Mouse (Mus musculus) limb, embryonic 10.5 days (tissue): ENCODE measurements at regions not wholly inside any gene's neighbourhood (a gene's known extent, or its start where the extent isn't known, plus 50 kb on each side); places are given as distances from the start of the nearest gene placed in this dataset.
"Not testable (repeated sequence)": the region's sequence is repeated elsewhere in the genome, so short reads cannot be mapped to it uniquely, and the experiment has no call there.

Source experiments
- DNase-seq: peaks from one replicate; pipeline ENCODE4 v3.0.0-alpha.2; 2017; ENCODE audit warnings: low spot score
- H3K27ac ChIP-seq: fragments of 300-500 bp; sonication (generic); 2 replicates; pipeline ENCODE4 v1.5.1; 2016; ENCODE audit warnings: mild to moderate bottlenecking
- H3K27me3 ChIP-seq: fragments of 300-500 bp; sonication (generic); 2 replicates; pipeline ENCODE4 v1.6.1; 2016; ENCODE audit warnings: low read depth, mild to moderate bottlenecking; ENCODE audit not compliant: poor library complexity, severe bottlenecking
- H3K36me3 ChIP-seq: fragments of 300-500 bp; sonication (generic); 2 replicates; pipeline ENCODE4 v1.6.1; 2016; ENCODE audit warnings: mild to moderate bottlenecking, moderate library complexity
- H3K4me1 ChIP-seq: fragments of 300-500 bp; sonication (generic); 2 replicates; pipeline ENCODE4 v1.6.1; 2016
- H3K4me3 ChIP-seq: fragments of 300-500 bp; sonication (generic); 2 replicates; pipeline ENCODE4 v1.5.1; 2016; ENCODE audit warnings: mild to moderate bottlenecking, moderate library complexity
- H3K9me3 ChIP-seq: fragments of 300-500 bp; sonication (generic); replicated peaks from 2 replicates; pipeline ENCODE4 v1.6.1; 2016; ENCODE audit warnings: mild to moderate bottlenecking
- WGBS: fragments of 180-500 bp; shearing (Covaris S2); methylation state at CpG from one replicate; pipeline ENCODE4 v1.1.7; 2016; 5-methylcytosine and 5-hydroxymethylcytosine counted together

DNA sequence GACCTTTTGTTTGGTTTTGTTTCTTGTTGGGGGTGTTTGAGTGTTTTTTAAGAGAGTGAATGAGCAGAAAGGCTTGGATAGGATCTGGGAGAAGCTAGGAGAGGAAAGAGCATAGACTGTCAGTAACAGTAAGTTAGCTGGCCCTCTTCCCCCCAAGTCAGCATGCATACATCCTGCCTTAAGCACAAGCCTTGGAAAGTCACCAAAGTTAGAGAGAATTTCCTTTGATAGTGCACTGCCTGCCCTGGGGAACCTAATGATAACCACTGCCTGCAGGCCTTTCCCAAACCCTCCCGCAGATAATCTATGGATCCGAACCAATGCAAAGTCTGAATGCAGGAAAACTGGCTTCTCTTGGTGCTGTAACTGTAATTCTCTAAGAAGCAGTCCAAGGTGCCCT, 133.6 kb upstream of the Supt20 start:
- DNase-seq = no peak
- no peaks in the 10 kb centered on the region for H3K36me3 ChIP-seq

DNA sequence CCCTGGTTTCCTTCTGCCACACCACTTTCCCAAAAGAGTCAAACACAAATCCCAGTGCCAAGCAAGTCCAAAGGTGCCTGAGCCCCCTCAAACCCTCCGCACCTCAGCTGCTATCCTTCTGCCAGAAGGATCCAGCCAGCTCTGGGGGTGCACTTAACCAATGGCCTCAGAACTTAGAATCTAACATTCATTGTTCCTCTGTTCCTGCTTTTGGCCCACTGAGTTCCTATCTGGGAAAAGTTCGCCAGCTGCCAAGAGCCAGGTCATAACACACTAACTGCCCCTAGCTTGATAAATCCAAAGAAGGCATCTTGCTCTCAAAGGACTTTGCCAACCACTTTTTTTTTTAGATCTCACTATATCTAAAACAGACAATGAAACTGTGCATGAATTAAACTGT, 133.1 kb upstream of the Supt20 start:
- H3K9me3 ChIP-seq = no peaks in the 10 kb centered on the region
- whole genome bisulfite sequencing = 91% methylated on average over 2 of the region's 2 CpGs
- H3K27ac ChIP-seq = peak overlapping the region; percentile 70

More for the DNA sequence above, 133.6 kb upstream of the Supt20 start:
- Histone ChIP-seq H3K9me3 (no peaks in the 10 kb centered on the region; the same call in 1 of the 2 replicates), H3K27me3 (no peaks in the 10 kb centered on the region), H3K4me3 (no peak overlapping the region), H3K4me1 (peaks cover 20% of the 10 kb centered on the region), H3K27ac (peak overlapping the region; percentile 70)
- WGBS = 90% methylated on average over 2 of the region's 2 CpGs

GRCm38 (mm10) chr3:54560056-54560922, 132.3 kb upstream of the Supt20 start:
- Histone ChIP-seq H3K4me3 (no peak overlapping the region), H3K4me1 (peaks cover 20% of the 10 kb centered on the region), H3K9me3 (no peaks in the 10 kb centered on the region), H3K36me3 (no peaks in the 10 kb centered on the region), H3K27me3 (no peaks in the 10 kb centered on the region), H3K27ac (peak overlapping the region; percentile 70)
- WGBS = 35% methylated on average over 5 of the region's 5 CpGs
- DNase-seq = no peak

More for the DNA sequence above, 133.1 kb upstream of the Supt20 start:
- Histone ChIP-seq H3K36me3 (no peaks in the 10 kb centered on the region), H3K4me3 (no peak overlapping the region), H3K4me1 (peaks cover 20% of the 10 kb centered on the region), H3K27me3 (no peaks in the 10 kb centered on the region)
- no peak for DNase-seq

DNA sequence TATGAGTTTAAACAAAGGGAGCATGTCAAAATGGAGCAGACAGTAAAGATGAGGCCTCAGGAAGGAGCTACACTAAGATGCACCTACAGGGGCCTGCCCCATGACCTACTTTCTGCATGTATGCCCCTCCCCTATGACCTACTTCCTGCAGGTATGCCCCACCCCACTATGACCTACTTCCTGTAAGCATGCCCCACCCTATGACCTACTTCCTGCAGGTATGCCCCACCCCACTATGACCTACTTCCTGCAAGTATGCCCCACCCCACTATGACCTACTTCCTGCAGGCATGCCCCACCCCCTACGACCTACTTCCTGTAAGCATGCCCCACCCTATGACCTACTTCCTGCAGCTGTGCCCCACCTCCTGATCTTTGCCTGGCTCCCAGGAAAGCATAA, 125.3 kb upstream of the Supt20 start:
- no peaks in the 10 kb centered on the region for H3K36me3 ChIP-seq
- no peaks in the 10 kb centered on the region for H3K27me3 ChIP-seq
- no peak for DNase-seq
- H3K4me1 ChIP-seq = no peaks in the 10 kb centered on the region
- no peak overlapping the region for H3K27ac ChIP-seq
- 100% methylated on average over 1 of the region's 1 CpGs for WGBS
- H3K9me3 ChIP-seq = no peaks in the 10 kb centered on the region; the same call in 1 of the 2 replicates
- H3K4me3 ChIP-seq = no peak overlapping the region

DNA sequence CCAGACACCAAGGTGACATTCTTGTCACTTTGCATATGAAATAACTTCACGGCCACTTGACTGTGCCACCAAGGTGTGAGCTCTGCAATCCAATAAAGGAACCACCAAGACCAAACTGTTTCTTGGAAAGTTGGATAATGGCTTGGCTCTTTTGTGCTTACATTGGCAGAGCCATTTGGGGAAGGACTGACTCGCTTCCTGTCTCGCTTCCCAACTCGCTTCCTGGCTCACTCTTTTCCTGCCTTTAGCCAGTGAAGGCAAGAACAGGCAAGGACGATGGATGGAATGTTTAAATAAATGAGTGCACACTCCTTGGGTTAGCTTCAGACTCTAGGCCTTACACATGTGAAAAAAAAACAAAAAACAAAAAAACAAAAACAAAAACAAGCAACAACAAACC, 124.5 kb upstream of the Supt20 start:
- H3K4me3 ChIP-seq = no peak overlapping the region
- H3K27ac ChIP-seq = no peak overlapping the region
- no peaks in the 10 kb centered on the region; the same call in 1 of the 2 replicates for H3K9me3 ChIP-seq
- H3K27me3 ChIP-seq = no peaks in the 10 kb centered on the region
- 85% methylated on average over 5 of the region's 5 CpGs for WGBS
- H3K4me1 ChIP-seq = no peaks in the 10 kb centered on the region
- no peak for DNase-seq
- no peaks in the 10 kb centered on the region for H3K36me3 ChIP-seq

GRCm38 (mm10) chr3:54570501-54570900, 122.1 kb upstream of the Supt20 start:
- 77% methylated on average over 8 of the region's 8 CpGs for WGBS
- H3K9me3 ChIP-seq = no peaks in the 10 kb centered on the region; the same call in 1 of the 2 replicates
- DNase-seq = no peak

GRCm38 (mm10) chr3:54577851-54578250, 114.8 kb upstream of the Supt20 start:
- DNase-seq = no peak
- Histone ChIP-seq H3K36me3 (no peaks in the 10 kb centered on the region), H3K9me3 (no peaks in the 10 kb centered on the region), H3K27me3 (no peaks in the 10 kb centered on the region), H3K4me3 (no peak overlapping the region), H3K27ac (no peak overlapping the region), H3K4me1 (no peaks in the 10 kb centered on the region)
- 95% methylated on average over 5 of the region's 5 CpGs for whole genome bisulfite sequencing

More at GRCm38 (mm10) chr3:54570501-54570900, 122.1 kb upstream of the Supt20 start:
- Histone ChIP-seq H3K27me3 (no peaks in the 10 kb centered on the region), H3K4me1 (no peaks in the 10 kb centered on the region), H3K4me3 (no peak overlapping the region), H3K36me3 (no peaks in the 10 kb centered on the region), H3K27ac (no peak overlapping the region)

GRCm38 (mm10) chr3:54579425-54579824, 113.2 kb upstream of the Supt20 start:
- H3K9me3 ChIP-seq = no peaks in the 10 kb centered on the region
- no peak overlapping the region for H3K27ac ChIP-seq
- no peaks in the 10 kb centered on the region for H3K4me1 ChIP-seq
- no peak for DNase-seq
- H3K27me3 ChIP-seq = no peaks in the 10 kb centered on the region
- WGBS = 84% methylated on average over 2 of the region's 2 CpGs
- no peaks in the 10 kb centered on the region for H3K36me3 ChIP-seq
- H3K4me3 ChIP-seq = no peak overlapping the region

GRCm38 (mm10) chr3:54580339-54580738, 112.3 kb upstream of the Supt20 start:
- no peak for DNase-seq
- no peak overlapping the region for H3K27ac ChIP-seq
- H3K9me3 ChIP-seq = no peaks in the 10 kb centered on the region
- no peak overlapping the region for H3K4me3 ChIP-seq
- 88% methylated on average over 6 of the region's 6 CpGs for WGBS
- H3K36me3 ChIP-seq = no peaks in the 10 kb centered on the region
- H3K27me3 ChIP-seq = no peaks in the 10 kb centered on the region
- no peaks in the 10 kb centered on the region for H3K4me1 ChIP-seq

DNA sequence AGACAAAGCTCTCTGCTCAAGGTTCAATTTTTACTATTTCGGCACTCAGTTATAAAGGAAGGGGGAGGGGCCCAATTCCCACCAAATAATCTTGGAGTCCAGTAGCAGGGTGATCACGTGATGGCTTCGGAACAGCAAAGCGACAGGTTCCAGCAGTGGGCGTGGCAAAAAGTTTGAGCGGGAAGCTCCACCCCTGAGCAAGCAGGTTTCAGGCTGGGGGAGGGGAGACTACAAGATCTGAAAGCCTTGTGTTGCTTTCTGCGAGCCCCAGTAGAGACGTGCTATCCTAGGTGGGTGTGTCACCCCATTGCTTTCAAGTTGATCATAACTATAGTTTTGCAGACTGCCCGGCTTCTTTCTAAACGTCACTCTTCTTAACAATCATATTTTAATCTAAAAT, 106.8 kb upstream of the Supt20 start:
- not testable (repeated sequence) for H3K27ac ChIP-seq, H3K27me3 ChIP-seq, H3K4me3 ChIP-seq, H3K9me3 ChIP-seq, DNase-seq, H3K36me3 ChIP-seq
- peaks cover 20% of the 10 kb centered on the region for H3K4me1 ChIP-seq
- WGBS = 90% methylated on average over 10 of the region's 10 CpGs

GRCm38 (mm10) chr3:54587127-54587995, 105.2 kb upstream of the Supt20 start:
- peak overlapping the region; percentile 21; the same call in 1 of the 2 replicates for H3K4me3 ChIP-seq
- no peaks in the 10 kb centered on the region for H3K9me3 ChIP-seq
- H3K36me3 ChIP-seq = no peaks in the 10 kb centered on the region
- H3K27me3 ChIP-seq = no peaks in the 10 kb centered on the region
- peak; percentile 58 for DNase-seq
- WGBS = 44% methylated on average over 21 of the region's 21 CpGs
- peak overlapping the region; percentile 50; the same call in 1 of the 2 replicates for H3K27ac ChIP-seq
- peaks cover 20% of the 10 kb centered on the region for H3K4me1 ChIP-seq

DNA sequence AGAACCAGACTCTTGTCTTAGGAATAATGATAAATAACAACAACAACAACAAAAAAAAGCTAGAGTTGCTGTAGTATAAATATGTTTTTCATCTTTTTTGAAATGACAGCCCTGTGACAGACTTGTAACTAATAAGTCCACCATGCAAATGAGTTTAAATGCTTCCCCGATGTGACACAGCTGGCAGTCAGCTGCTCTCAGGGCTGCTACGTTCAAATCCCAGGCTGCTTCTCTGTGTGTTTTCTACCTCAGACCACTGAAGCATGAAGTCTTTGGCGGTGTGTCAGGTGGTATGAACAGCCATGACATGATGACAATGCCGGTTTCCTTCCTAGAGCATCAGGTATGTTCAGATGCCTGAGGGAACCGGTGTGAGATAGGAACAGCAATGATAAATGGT, 104.4 kb upstream of the Supt20 start:
- H3K4me3 ChIP-seq = no peak overlapping the region

DNA sequence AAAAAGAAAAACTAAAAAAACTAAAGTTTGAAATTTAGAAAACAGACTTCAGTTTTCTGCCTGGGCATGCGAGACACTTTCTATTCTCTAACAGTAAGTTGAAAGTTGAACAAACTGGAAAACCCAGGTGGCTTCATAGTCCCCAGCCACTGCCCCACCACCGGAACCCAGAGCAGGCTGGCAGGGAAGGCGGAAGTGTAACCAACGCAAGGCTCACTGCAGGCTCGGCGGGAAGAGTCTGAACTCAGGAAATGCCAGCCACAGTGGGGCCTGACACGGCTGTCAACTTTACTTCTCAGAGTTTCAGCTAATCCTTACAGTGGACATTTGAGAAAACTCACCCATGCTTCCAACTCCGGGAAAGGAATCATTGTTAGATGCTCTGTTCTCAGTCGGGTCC, 102.6 kb upstream of the Supt20 start:
- no peak overlapping the region for H3K4me3 ChIP-seq
- H3K27ac ChIP-seq = no peak overlapping the region
- H3K36me3 ChIP-seq = no peaks in the 10 kb centered on the region
- no peaks in the 10 kb centered on the region for H3K27me3 ChIP-seq
- no peak for DNase-seq
- H3K4me1 ChIP-seq = peaks cover 24% of the 10 kb centered on the region
- 84% methylated on average over 9 of the region's 9 CpGs for WGBS
- H3K9me3 ChIP-seq = no peaks in the 10 kb centered on the region

More for the DNA sequence above, 104.4 kb upstream of the Supt20 start:
- H3K9me3 ChIP-seq = no peaks in the 10 kb centered on the region
- peaks cover 24% of the 10 kb centered on the region for H3K4me1 ChIP-seq
- 75% methylated on average over 5 of the region's 5 CpGs for WGBS
- no peaks in the 10 kb centered on the region for H3K36me3 ChIP-seq
- H3K27ac ChIP-seq = 0 out of 2 replicates have a peak overlapping the region, but pooled peaks have one; percentile 1
- no peaks in the 10 kb centered on the region for H3K27me3 ChIP-seq
- DNase-seq = no peak
